Mouse (Mus musculus): ENCODE measurements at regions not wholly inside any gene's neighbourhood (a gene's known extent, or its start where the extent isn't known, plus 50 kb on each side); places are given as distances from the start of the nearest gene placed in this dataset.

DNA sequence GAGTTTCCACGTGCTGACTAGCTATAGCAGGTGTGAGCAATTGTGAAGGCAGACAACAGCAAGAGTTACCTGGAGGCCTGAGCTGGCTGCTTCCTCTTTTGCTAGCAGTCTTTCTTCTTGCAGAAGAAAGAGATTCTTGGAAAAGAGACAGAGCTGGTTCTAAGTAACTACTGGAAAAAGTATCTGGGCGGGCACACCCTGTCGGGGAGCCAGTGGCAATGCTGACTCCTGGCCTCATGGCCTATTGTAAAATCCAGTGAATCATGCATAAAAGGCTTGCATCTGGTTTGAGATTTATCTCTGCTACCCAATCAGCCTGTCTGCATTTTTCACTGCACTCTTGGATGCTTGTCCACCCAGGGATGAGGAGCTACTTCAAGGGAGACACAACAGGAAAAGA lies 372.2 kb downstream of the Fgf9 start:
- TF ChIP-seq EP300 (IDR thresholded peaks at IDR 0.05; ENCODE audit: low read depth in 1 of 2, low read length in 2 of 2) (no peak), ZNF384 (IDR thresholded peaks at IDR 0.05; ENCODE audit: low read depth, low read length) (no peak), SMC3 (IDR thresholded peaks at IDR 0.05; ENCODE audit: low read depth, low read length) (no peak), ZC3H11A (IDR thresholded peaks at IDR 0.05; ENCODE audit: low read depth, low read length) (no peak), ELF1 (IDR thresholded peaks at IDR 0.05; ENCODE audit: low read depth, low read length) (no peak), MAX (IDR thresholded peaks at IDR 0.05; ENCODE audit: low read length) (no peak), BHLHE40 (IDR thresholded peaks at IDR 0.05; ENCODE audit: borderline replicate concordance, low read depth, low read length) (no peak), UBTF (IDR thresholded peaks at IDR 0.05; ENCODE audit: borderline replicate concordance, insufficient read depth, low read depth, low read length) (no peak), POLR2AphosphoS2 (IDR thresholded peaks at IDR 0.05; ENCODE audit: low read length) (no peak), POLR2AphosphoS5 (IDR thresholded peaks at IDR 0.05; ENCODE audit: borderline replicate concordance, low read depth, low read length) (no peak), POLR2A (IDR thresholded peaks at IDR 0.05; ENCODE audit: control insufficient read depth in 1 of 2, insufficient read depth in 1 of 2, low read depth in 1 of 2, low read length in 2 of 2, poor library complexity in 1 of 2) (no peak), RCOR1 (IDR thresholded peaks at IDR 0.05; ENCODE audit: low read depth, low read length) (no peak), JUND (IDR thresholded peaks at IDR 0.05; ENCODE audit: low read depth, low read length) (no peak), NRF1 (IDR thresholded peaks at IDR 0.05; ENCODE audit: insufficient read depth, low read depth, low read length, poor library complexity, severe bottlenecking) (no peak), E2F4 (IDR thresholded peaks at IDR 0.05; ENCODE audit: borderline replicate concordance, low read depth, low read length) (no peak), NELFE (IDR thresholded peaks at IDR 0.05; ENCODE audit: low read depth, low read length) (no peak), TBP (IDR thresholded peaks at IDR 0.05; ENCODE audit: low read depth, low read length) (no peak), GABPA (IDR thresholded peaks at IDR 0.05; ENCODE audit: low read depth, low read length) (no peak), MYC (IDR thresholded peaks at IDR 0.05; ENCODE audit: low read depth, low read length) (no peak)
- no peaks in the 10 kb centered on the region for H3K36me3 ChIP-seq (ENCODE audit: control insufficient read depth in 1 of 2, insufficient read depth in 2 of 2, low read length in 2 of 2)
- no peaks in the 10 kb centered on the region for H3K4me1 ChIP-seq (ENCODE audit: control insufficient read depth in 1 of 2, insufficient read depth in 2 of 2, low read length in 2 of 2)
- no peaks in the 10 kb centered on the region for H3K79me2 ChIP-seq (ENCODE audit: control insufficient read depth, insufficient read depth, low read length, poor library complexity)
- DNase-seq (ENCODE audit: low read depth, low spot score), result no peak
- H3K27ac ChIP-seq (ENCODE audit: control insufficient read depth, low read depth, low read length), result no peak overlapping the region
- H3K4me3 ChIP-seq (ENCODE audit: control insufficient read depth in 1 of 2, insufficient read depth in 1 of 2, low read depth in 2 of 2, low read length in 2 of 2), result no peak overlapping the region
- no peak overlapping the region for H3K9ac ChIP-seq (ENCODE audit: control insufficient read depth, low read depth, low read length, poor library complexity, severe bottlenecking)
- no peaks in the 10 kb centered on the region for H3K9me3 ChIP-seq (replicated peaks; ENCODE audit: insufficient read depth, low read length)
- no peaks in the 10 kb centered on the region for H3K27me3 ChIP-seq (ENCODE audit: control insufficient read depth in 1 of 2, insufficient read depth in 2 of 2, low read length in 2 of 2)

DNA sequence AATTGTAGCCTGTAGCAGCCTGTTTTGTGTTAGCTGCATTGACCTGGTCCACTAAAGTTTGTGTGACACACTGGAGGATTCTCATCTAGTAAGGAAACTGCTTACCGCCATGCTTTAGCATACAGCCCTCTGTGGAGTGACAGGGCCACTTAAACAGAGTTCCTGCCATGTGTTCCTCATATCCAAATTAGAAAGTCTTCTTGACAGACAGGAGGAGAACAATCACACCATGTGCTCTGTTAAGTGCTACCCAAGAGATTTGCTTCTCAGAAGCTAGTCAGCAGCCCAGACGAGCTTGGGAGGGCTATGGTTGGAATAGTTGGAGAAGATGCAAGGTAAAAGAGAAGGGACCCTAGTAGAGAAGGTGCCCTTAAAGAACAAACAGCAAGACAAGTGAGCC lies 369.6 kb downstream of the Fgf9 start:
- Histone ChIP-seq H3K27me3 (ENCODE audit: control insufficient read depth in 1 of 2, insufficient read depth in 2 of 2, low read length in 2 of 2) (no peaks in the 10 kb centered on the region), H3K4me3 (ENCODE audit: control insufficient read depth in 1 of 2, insufficient read depth in 1 of 2, low read depth in 2 of 2, low read length in 2 of 2) (no peak overlapping the region), H3K9ac (ENCODE audit: control insufficient read depth, low read depth, low read length, poor library complexity, severe bottlenecking) (no peak overlapping the region), H3K79me2 (ENCODE audit: control insufficient read depth, insufficient read depth, low read length, poor library complexity) (no peaks in the 10 kb centered on the region), H3K36me3 (ENCODE audit: control insufficient read depth in 1 of 2, insufficient read depth in 2 of 2, low read length in 2 of 2) (no peaks in the 10 kb centered on the region), H3K4me1 (ENCODE audit: control insufficient read depth in 1 of 2, insufficient read depth in 2 of 2, low read length in 2 of 2) (no peaks in the 10 kb centered on the region), H3K27ac (ENCODE audit: control insufficient read depth, low read depth, low read length) (no peak overlapping the region), H3K9me3 (replicated peaks; ENCODE audit: insufficient read depth, low read length) (no peaks in the 10 kb centered on the region)
- TF ChIP-seq MAX (IDR thresholded peaks at IDR 0.05; ENCODE audit: low read length) (no peak), BHLHE40 (IDR thresholded peaks at IDR 0.05; ENCODE audit: borderline replicate concordance, low read depth, low read length) (no peak), HCFC1 (IDR thresholded peaks at IDR 0.05; ENCODE audit: low read depth, low read length) (no peak), RAD21 (IDR thresholded peaks at IDR 0.05; ENCODE audit: low read depth, low read length) (no peak)
- DNase-seq (ENCODE audit: low read depth, low spot score), result no peak

Data from MEL (cell line).